9 mouse cellular contexts compared by ENCODE assay signal in genomic region chr15:10982064-10982435, GRCm38 (mm10). TPM values are rescaled to one million over a fixed set of nuclear protein-coding genes. Genes with fewer than 3 reads are reported as not detected.
DNase-seq lines count a peak whose midpoint lies in the region; ATAC-seq and TF ChIP-seq lines count a peak whose summit lies in the region.
"Had no signal": no experiment of that assay in that cellular context is flagged by ENCODE, and none has a peak within 500 bp of the region (broad histone marks: within the 10 kb centered on the region; RNA-seq: fewer than 3 reads in every experiment).

No protein-coding gene starts in this region.

- H3K36me3 ChIP-seq in ES-Bruce4 (ENCODE audit: control insufficient read depth, insufficient read depth, low read length, poor library complexity, severe bottlenecking), result no peaks in the 10 kb centered on the region
- peaks cover 8% of the 10 kb centered on the region; the same call in 1 of the 2 replicates for H3K36me3 ChIP-seq in heart, postnatal 0 days (replicated peaks; ENCODE audit: control insufficient read depth, insufficient read depth, low read length)
- peaks cover 4% of the 10 kb centered on the region for H3K36me3 ChIP-seq in megakaryocyte, embryonic 14.5 days (replicated peaks; ENCODE audit: low read length)

- H3K4me1 ChIP-seq in ES-Bruce4 (ENCODE audit: control insufficient read depth, insufficient read depth, low read length), result peaks cover 2% of the 10 kb centered on the region
- peaks cover 9% of the 10 kb centered on the region; the same call in 1 of the 2 replicates for H3K4me1 ChIP-seq in heart, postnatal 0 days (ENCODE audit: control insufficient read depth, insufficient read depth)
- peaks cover 33% of the 10 kb centered on the region for H3K4me1 ChIP-seq in megakaryocyte, embryonic 14.5 days

- no peak for TF ChIP-seq EP300 in ES-Bruce4 (IDR thresholded peaks at IDR 0.05; ENCODE audit: insufficient read depth, low read depth, low read length)
- no peak for TF ChIP-seq EP300 in heart, postnatal 0 days (IDR thresholded peaks at IDR 0.05; ENCODE audit: low read depth)

- WGBS in heart, postnatal 0 days, result 4% methylated on average over 6 of the region's 6 CpGs

- no peak for TF ChIP-seq CTCF in ES-Bruce4 (IDR thresholded peaks at IDR 0.05; ENCODE audit: low read depth, low read length)
- TF ChIP-seq CTCF in heart, postnatal 0 days (IDR thresholded peaks at IDR 0.05; ENCODE audit: low read depth), result no peak

- no peaks in the 10 kb centered on the region for H3K9me3 ChIP-seq in ES-Bruce4 (replicated peaks; ENCODE audit: control insufficient read depth, insufficient read depth, low read length, poor library complexity, severe bottlenecking)
- no peaks in the 10 kb centered on the region for H3K9me3 ChIP-seq in heart, postnatal 0 days (replicated peaks; ENCODE audit: control insufficient read depth, low read length)
- H3K9me3 ChIP-seq in megakaryocyte, embryonic 14.5 days, result no peaks in the 10 kb centered on the region

- peak overlapping the region; percentile 56 for H3K9ac ChIP-seq in ES-Bruce4 (ENCODE audit: low read depth, poor library complexity, severe bottlenecking)
- H3K9ac ChIP-seq in heart, postnatal 0 days (replicated peaks; ENCODE audit: low read depth, low read length), result peak overlapping the region; percentile 61

- TF ChIP-seq POLR2A in ES-Bruce4 (IDR thresholded peaks at IDR 0.05; ENCODE audit: insufficient read depth, low read length), result no peak

- H3K27ac ChIP-seq in ES-Bruce4 (ENCODE audit: insufficient read depth, low read length), result no peak overlapping the region
- H3K27ac ChIP-seq in heart, postnatal 0 days (ENCODE audit: low read depth), result peak overlapping the region; percentile 90

- peak overlapping the region; percentile 77 for H3K4me3 ChIP-seq in ES-Bruce4 (ENCODE audit: low read depth, low read length)
- H3K4me3 ChIP-seq in heart, postnatal 0 days (ENCODE audit: low read depth, low read length), result peak overlapping the region; percentile 72
- peak overlapping the region; percentile 94 for H3K4me3 ChIP-seq in megakaryocyte, embryonic 14.5 days (replicated peaks)

- H3K4me2 ChIP-seq in heart, postnatal 0 days (ENCODE audit: low read depth, low read length), result peak overlapping the region; percentile 74

- DNase-seq in heart, adult 11 months, result peak; percentile 54
- no peak for DNase-seq in heart, postnatal 4 days
- DNase-seq in heart, postnatal 0 days (ENCODE audit: low spot score), result no peak
- no peak for DNase-seq in embryo, embryonic 10.5 days (ENCODE audit: low spot score)
- DNase-seq in adrenal gland, adult (ENCODE audit: inconsistent age in 2 of 2, low spot score in 1 of 2), result no peak
- no peak for DNase-seq in urinary bladder, postnatal 4 days (ENCODE audit: low spot score in 2 of 2)

- no peaks in the 10 kb centered on the region for H3K27me3 ChIP-seq in ES-Bruce4 (ENCODE audit: control insufficient read depth, insufficient read depth, low read length, poor library complexity, severe bottlenecking)
- no peaks in the 10 kb centered on the region for H3K27me3 ChIP-seq in heart, postnatal 0 days (ENCODE audit: control insufficient read depth, insufficient read depth, low read length)
- no peaks in the 10 kb centered on the region for H3K27me3 ChIP-seq in megakaryocyte, embryonic 14.5 days (replicated peaks)

- ATAC-seq in heart, postnatal 0 days (ENCODE audit: insufficient read depth, low read depth), result no peak

RNA-seq across cellular contexts. Expression of gene Amacr, which starts 0.5 kb away (rescaled TPM):
- 10 to 100 TPM; 14.6 to 15.6 TPM for total RNA-seq in heart, postnatal 4 days (2021)
- polyA plus RNA-seq in ES-Bruce4 (2011; ENCODE audit: insufficient read depth, insufficient read length, low read depth, missing spikeins), result 11.8 and 15.0 TPM in 2 replicates
- total RNA-seq in heart, postnatal 0 days (2014; rRNA removed; ENCODE audit: low replicate concordance), result 11.2 and 25.5 TPM in 2 replicates
- 24.7 and 25.8 TPM in 2 replicates for polyA plus RNA-seq in heart, postnatal 0 days (2015; fragmentation: Nextera tagmentation; extraction: Ambion mirVana)
- 2.6 TPM in 1 of 2 replicates, not detected in the other for polyA plus RNA-seq in megakaryocyte, embryonic 14.5 days (2012; ENCODE audit: insufficient read depth, low replicate concordance)

RNA-seq across cellular contexts. Expression of gene Slc45a2, which starts 18.5 kb away (rescaled TPM):
- total RNA-seq in heart, postnatal 4 days (2021), result under 1 TPM in 1 of 2 experiments, not detected in 1; 0.10 TPM
- not detected in 2 replicates for polyA plus RNA-seq in ES-Bruce4 (2011; ENCODE audit: insufficient read depth, insufficient read length, low read depth, missing spikeins)
- not detected in 2 replicates for total RNA-seq in heart, postnatal 0 days (2014; rRNA removed; ENCODE audit: low replicate concordance)
- polyA plus RNA-seq in heart, postnatal 0 days (2015; fragmentation: Nextera tagmentation; extraction: Ambion mirVana), result 0.12 and 0.18 TPM in 2 replicates
- polyA plus RNA-seq in megakaryocyte, embryonic 14.5 days (2012; ENCODE audit: insufficient read depth, low replicate concordance), result not detected in 2 replicates
- total RNA-seq: hematopoietic stem cell, adult 5-6 weeks had no signal

RNA-seq across cellular contexts. Expression of gene C1qtnf3, which starts 29.9 kb away (rescaled TPM):
- 1 to 10 TPM in 1 of 2 experiments, under 1 TPM in 1; 0.62 to 1.2 TPM for total RNA-seq in heart, postnatal 4 days (2021)
- not detected in 2 replicates for polyA plus RNA-seq in ES-Bruce4 (2011; ENCODE audit: insufficient read depth, insufficient read length, low read depth, missing spikeins)
- 6.5 TPM in 1 of 2 replicates, not detected in the other for total RNA-seq in heart, postnatal 0 days (2014; rRNA removed; ENCODE audit: low replicate concordance)
- 0.16 and 1.3 TPM in 2 replicates for polyA plus RNA-seq in heart, postnatal 0 days (2015; fragmentation: Nextera tagmentation; extraction: Ambion mirVana)
- not detected in 2 replicates for polyA plus RNA-seq in megakaryocyte, embryonic 14.5 days (2012; ENCODE audit: insufficient read depth, low replicate concordance)
- total RNA-seq: hematopoietic stem cell, adult 5-6 weeks had no signal

RNA-seq across cellular contexts. Expression of gene Rxfp3, which starts 55.7 kb away (rescaled TPM):
- under 1 TPM; 0.05 to 0.09 TPM for total RNA-seq in heart, postnatal 4 days (2021)
- not detected in 2 replicates for polyA plus RNA-seq in ES-Bruce4 (2011; ENCODE audit: insufficient read depth, insufficient read length, low read depth, missing spikeins)
- 1.8 TPM in 1 of 2 replicates, not detected in the other for total RNA-seq in heart, postnatal 0 days (2014; rRNA removed; ENCODE audit: low replicate concordance)
- 0.05 and 0.07 TPM in 2 replicates for polyA plus RNA-seq in heart, postnatal 0 days (2015; fragmentation: Nextera tagmentation; extraction: Ambion mirVana)
- not detected in 2 replicates for polyA plus RNA-seq in megakaryocyte, embryonic 14.5 days (2012; ENCODE audit: insufficient read depth, low replicate concordance)
- total RNA-seq: hematopoietic stem cell, adult 5-6 weeks had no signal
